Mouse (Mus musculus) small intestine, adult 2 months (tissue): ENCODE data around the gene Cs.

Experiments
- CTCF ChIP-seq: fragments of 200-500 bp; IDR thresholded peaks from 2 replicates; pipeline ENCODE4 v1.5.1; 2012; ENCODE audit warnings: low read depth, mild to moderate bottlenecking, control low read depth, inconsistent platforms, low read length, moderate library complexity, mixed read lengths; ENCODE audit not compliant: insufficient replicate concordance, insufficient read length; ENCODE audit errors: extremely low read depth
- POLR2A ChIP-seq: fragments of 200-500 bp; IDR thresholded peaks from 2 replicates; pipeline ENCODE4 v1.6.1; 2012; ENCODE audit warnings: low read depth, mild to moderate bottlenecking, control low read depth, inconsistent platforms, low read length, moderate library complexity

GRCm38 (mm10) chr10:128390366-128390765 is 52.8 kb downstream of the Cs start:
- TF ChIP-seq CTCF = no peak
- no peak for TF ChIP-seq POLR2A
